Mouse (Mus musculus) MEL (cell line): ENCODE results near the gene Lyzl6. TPM values are rescaled to one million over a fixed set of nuclear protein-coding genes. Genes with fewer than 3 reads are reported as not detected.

Experiments used
- DNase-seq: peaks from one replicate; pipeline ENCODE4 v3.0.0; 2011; ENCODE audit warnings: low read depth, low spot score
- H3K27ac ChIP-seq: 2 replicates; pipeline ENCODE4 v1.5.1; 2012; ENCODE audit warnings: low read depth, mild to moderate bottlenecking, control low read depth, low read length, moderate library complexity; ENCODE audit not compliant: control insufficient read depth
- H3K27me3 ChIP-seq, 2 experiments: fragments of 150-350 bp in 1 of 2; sonication (generic) in 1 of 2; 2 replicates each; pipeline ENCODE4 v1.6.1; 2012; ENCODE audit warnings: low read length in 2 of 2, mild to moderate bottlenecking in 2 of 2, improper control_type of control experiment in 1 of 2, moderate library complexity in 1 of 2; ENCODE audit not compliant: insufficient read depth in 2 of 2, control insufficient read depth in 1 of 2
- H3K36me3 ChIP-seq, 2 experiments: 2 replicates each; pipeline ENCODE4 v1.6.1; 2012 to 2014; ENCODE audit warnings: low read length in 2 of 2, improper control_type of control experiment in 1 of 2, inconsistent platforms in 1 of 2, mild to moderate bottlenecking in 1 of 2; ENCODE audit not compliant: insufficient read depth in 2 of 2, control insufficient read depth in 1 of 2
- H3K4me1 ChIP-seq, 2 experiments: fragments of 150-350 bp in 1 of 2; sonication (generic) in 1 of 2; 2 replicates each; pipeline ENCODE4 v1.6.1; 2012; ENCODE audit warnings: low read length in 2 of 2, improper control_type of control experiment in 1 of 2, mild to moderate bottlenecking in 1 of 2; ENCODE audit not compliant: insufficient read depth in 2 of 2, control insufficient read depth in 1 of 2
- H3K4me3 ChIP-seq, 2 experiments: fragments of 150-350 bp in 1 of 2; sonication (generic) in 1 of 2; 2 replicates each; pipeline ENCODE4 v1.5.1; 2012; ENCODE audit warnings: low read depth in 2 of 2, low read length in 2 of 2, mild to moderate bottlenecking in 2 of 2, moderate library complexity in 2 of 2, control low read depth in 1 of 2, improper control_type of control experiment in 1 of 2; ENCODE audit not compliant: control insufficient read depth in 1 of 2, insufficient read depth in 1 of 2
- H3K79me2 ChIP-seq: 2 replicates; pipeline ENCODE4 v1.6.1; 2012; ENCODE audit warnings: mild to moderate bottlenecking, low read length, moderate library complexity; ENCODE audit not compliant: control insufficient read depth, poor library complexity, insufficient read depth
- H3K9ac ChIP-seq: 2 replicates; pipeline ENCODE4 v1.6.1; 2012; ENCODE audit warnings: low read depth, mild to moderate bottlenecking, control low read depth, low read length, moderate library complexity; ENCODE audit not compliant: control insufficient read depth, poor library complexity, severe bottlenecking
- H3K9me3 ChIP-seq: fragments of 150-350 bp; sonication (generic); replicated peaks from 2 replicates; pipeline ENCODE4 v1.6.1; 2012; ENCODE audit warnings: mild to moderate bottlenecking, low read length, improper control_type of control experiment, moderate library complexity; ENCODE audit not compliant: insufficient read depth
- BHLHE40 ChIP-seq: IDR thresholded peaks from 2 replicates; pipeline ENCODE4 v1.6.1; 2012; ENCODE audit warnings: low read depth, mild to moderate bottlenecking, inconsistent platforms, low read length, improper control_type of control experiment, borderline replicate concordance
- EP300 ChIP-seq, 2 experiments: IDR thresholded peaks; 2 replicates each; pipeline ENCODE4 v1.6.1; 2011; ENCODE audit warnings: improper control_type of control experiment in 2 of 2, low read length in 2 of 2, low read depth in 1 of 2, mild to moderate bottlenecking in 1 of 2
- ETS1 ChIP-seq: IDR thresholded peaks from 2 replicates; pipeline ENCODE4 v1.6.1; 2012; ENCODE audit warnings: low read depth, mild to moderate bottlenecking, inconsistent platforms, low read length, improper control_type of control experiment, moderate library complexity
- GABPA ChIP-seq: IDR thresholded peaks from 2 replicates; pipeline ENCODE4 v1.6.1; 2012; ENCODE audit warnings: low read depth, mild to moderate bottlenecking, inconsistent platforms, low read length, improper control_type of control experiment, moderate library complexity
- GATA1 ChIP-seq: IDR thresholded peaks from 2 replicates; pipeline ENCODE4 v1.6.1; 2011; ENCODE audit warnings: low read depth, low read length, improper control_type of control experiment
- MAFK ChIP-seq: IDR thresholded peaks from 2 replicates; pipeline ENCODE4 v1.6.1; 2011; ENCODE audit warnings: low read depth, mild to moderate bottlenecking, low read length, improper control_type of control experiment, borderline replicate concordance
- MAX ChIP-seq: IDR thresholded peaks from 2 replicates; pipeline ENCODE4 v1.6.1; 2011; ENCODE audit warnings: low read length, improper control_type of control experiment
- MEF2A ChIP-seq: IDR thresholded peaks from 2 replicates; pipeline ENCODE4 v1.6.1; 2014; ENCODE audit warnings: low read depth, mild to moderate bottlenecking, inconsistent platforms, low read length, improper control_type of control experiment; ENCODE audit not compliant: poor library complexity, insufficient replicate concordance, severe bottlenecking; ENCODE audit errors: extremely low read depth
- MXI1 ChIP-seq: IDR thresholded peaks from 2 replicates; pipeline ENCODE4 v1.6.1; 2011; ENCODE audit warnings: mild to moderate bottlenecking, low read depth, low read length, improper control_type of control experiment
- NELFE ChIP-seq: IDR thresholded peaks from 2 replicates; pipeline ENCODE4 v1.6.1; 2011; ENCODE audit warnings: low read depth, low read length, improper control_type of control experiment
- POLR2A ChIP-seq, 2 experiments: IDR thresholded peaks; 2 replicates each; pipeline ENCODE4 v1.6.1; 2011 to 2012; ENCODE audit warnings: low read length in 2 of 2, mild to moderate bottlenecking in 2 of 2, control low read depth in 1 of 2, improper control_type of control experiment in 1 of 2, low read depth in 1 of 2, moderate library complexity in 1 of 2; ENCODE audit not compliant: control insufficient read depth in 1 of 2, insufficient read depth in 1 of 2, poor library complexity in 1 of 2
- TBP ChIP-seq: IDR thresholded peaks from 2 replicates; pipeline ENCODE4 v1.8.0; 2011; ENCODE audit warnings: low read depth, low read length, improper control_type of control experiment
- TCF12 ChIP-seq: IDR thresholded peaks from 2 replicates; pipeline ENCODE4 v1.6.1; 2014; ENCODE audit warnings: low read depth, mild to moderate bottlenecking, inconsistent platforms, low read length, improper control_type of control experiment, moderate library complexity
- USF2 ChIP-seq, 2 experiments: IDR thresholded peaks; 2 replicates each; pipeline ENCODE4 v1.6.1; 2011 to 2012; ENCODE audit warnings: improper control_type of control experiment in 2 of 2, low read length in 2 of 2, borderline replicate concordance in 1 of 2, inconsistent platforms in 1 of 2, low read depth in 1 of 2, mild to moderate bottlenecking in 1 of 2; ENCODE audit not compliant: insufficient read depth in 1 of 2
- ZKSCAN1 ChIP-seq: IDR thresholded peaks from 2 replicates; pipeline ENCODE4 v1.6.1; 2012; ENCODE audit warnings: low read depth, mild to moderate bottlenecking, inconsistent platforms, low read length, improper control_type of control experiment, moderate library complexity
- ZNF384 ChIP-seq: IDR thresholded peaks from 2 replicates; pipeline ENCODE4 v1.6.1; 2012; ENCODE audit warnings: low read depth, mild to moderate bottlenecking, inconsistent platforms, low read length, improper control_type of control experiment
- polyA plus RNA-seq, 2 experiments: library from polyadenylated mRNA; stranded (reverse) in 1 of 2; unstranded in 1 of 2; fragments of >175 nt in 1 of 2; fragments of >200 nt in 1 of 2; gene quantifications; 2 replicates each; pipeline versions ENCODE4 v1.2.1 to v1.2.4; 2012; ENCODE audit warnings: low replicate concordance in 2 of 2, low read depth in 1 of 2; ENCODE audit not compliant: insufficient read length in 2 of 2, insufficient read depth in 1 of 2, missing spikeins in 1 of 2
- total RNA-seq: library from RNA; depleted of rRNA; stranded (reverse); fragments of 300-350 nt; gene quantifications from 2 replicates; pipeline ENCODE4 v1.2.3, GENCODE M21; 2012; rRNA removed

Gene Lyzl6
- total RNA-seq (not detected in 2 replicates), polyA plus RNA-seq (not detected)

DNA sequence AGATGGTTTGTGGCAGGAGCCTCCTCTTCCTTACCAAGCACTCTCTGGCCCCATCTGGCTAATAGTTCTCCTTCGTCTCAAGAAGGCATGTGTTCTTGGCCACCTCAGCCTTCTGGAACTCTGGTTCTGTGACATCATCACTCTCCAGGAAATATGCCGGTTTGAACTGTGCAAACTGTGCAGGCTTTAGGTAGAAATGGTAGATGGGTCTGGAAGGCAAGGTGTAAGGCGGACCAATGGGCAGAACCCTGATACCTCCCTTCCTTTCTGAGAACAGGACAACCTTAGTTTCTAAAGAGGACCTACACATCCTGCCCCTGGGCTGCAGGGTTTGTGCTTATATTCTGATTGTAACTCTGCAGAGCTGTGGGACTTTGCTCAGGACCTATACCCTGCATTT is at the start of gene Lyzl6:
TSS of gene Lyzl6 (minus strand) at position 101 of the 400 bp plus-strand sequence.
- Histone ChIP-seq H3K36me3 (no peaks in the 10 kb centered on the region), H3K4me3 (no peak within 1 kb of the TSS), H3K27ac (no peak within 1 kb of the TSS), H3K79me2 (no peaks in the 10 kb centered on the region), H3K4me1 (no peaks in the 10 kb centered on the region), H3K9ac (no peak within 1 kb of the TSS), H3K9me3 (no peaks in the 10 kb centered on the region), H3K27me3 (peaks cover 2 to 5% of the 10 kb centered on the region in 2 experiments; a peak in 3 of 4 replicates)
- no peak for TF ChIP-seq MAFK
- TF ChIP-seq BHLHE40 = no peak
- no peak for TF ChIP-seq EP300 (IDR thresholded peaks at IDR 0.05; ENCODE audit: low read depth in 1 of 2, low read length in 2 of 2)
- TF ChIP-seq MAX = no peak
- TF ChIP-seq TBP = no peak
- no peak for TF ChIP-seq NELFE
- no peak for TF ChIP-seq ETS1
- TF ChIP-seq TCF12 = no peak
- no peak for TF ChIP-seq MEF2A
- no peak for TF ChIP-seq MXI1
- DNase-seq = no peak

- no peak overlapping the region for H3K4me3 ChIP-seq
- peaks cover 0 to 31% of the 10 kb centered on the region in 2 experiments; a peak in 2 of 4 replicates for H3K36me3 ChIP-seq
- no peak overlapping the region for H3K9ac ChIP-seq
- H3K27ac ChIP-seq = no peak overlapping the region
- no peak for DNase-seq
- no peaks in the 10 kb centered on the region for H3K27me3 ChIP-seq
- H3K4me1 ChIP-seq = no peaks in the 10 kb centered on the region
- H3K9me3 ChIP-seq = no peaks in the 10 kb centered on the region
- peaks cover 15% of the 10 kb centered on the region for H3K79me2 ChIP-seq
- TF ChIP-seq POLR2A (IDR thresholded peaks at IDR 0.05; ENCODE audit: control insufficient read depth in 1 of 2, insufficient read depth in 1 of 2, low read depth in 1 of 2, low read length in 2 of 2, poor library complexity in 1 of 2) = no peak
- no peak for TF ChIP-seq GABPA
- no peak for TF ChIP-seq EP300 (IDR thresholded peaks at IDR 0.05; ENCODE audit: low read depth in 1 of 2, low read length in 2 of 2)
- no peak for TF ChIP-seq ZKSCAN1
- TF ChIP-seq GATA1 = no peak
- no peak for TF ChIP-seq ZNF384
- TF ChIP-seq USF2 (IDR thresholded peaks at IDR 0.05; ENCODE audit: borderline replicate concordance in 1 of 2, insufficient read depth in 1 of 2, low read depth in 1 of 2, low read length in 2 of 2) = no peak
These were observed 48.0 kb upstream of the Lyzl6 start for GRCm38 (mm10) chr11:103686706-103687105.
